Mouse (Mus musculus) left cerebral cortex, postnatal 14 days (tissue): Measurements from ENCODE around the gene Zkscan4. TPM values are rescaled to one million over a fixed set of nuclear protein-coding genes. Genes with fewer than 3 reads are reported as not detected.
"Not testable (repeated sequence)": the region's sequence is repeated elsewhere in the genome, so short reads cannot be mapped to it uniquely, and the experiment has no call there.

Experiments used
- DNase-seq, 2 experiments: peaks; one replicate each; pipeline ENCODE4 v3.0.0; 2021 to 2022; ENCODE audit warnings: low spot score in 2 of 2, mixed read lengths in 1 of 2
- intact Hi-C: fragments of 180-260 bp; cut with DNase I; formaldehyde crosslinking; loops from one replicate; pipeline ENCODE4 v1.15.1; 2025
- microRNA-seq, 2 experiments: library from miRNA; unstranded; fragments of <30 nt; microRNA quantifications; one replicate each; pipeline ENCODE4 v1.2.0; 2022
- total RNA-seq, 2 experiments: library from RNA; stranded (reverse); gene quantifications; 2 replicates each; pipeline ENCODE4 v1.2.3; 2021

Zkscan4 gene
- total RNA-seq, 2 experiments from 2014 or later, result 7.2 to 7.3 TPM

- not testable (repeated sequence) for DNase-seq
Measured at GRCm38 (mm10) chr13:21501182-21501581, 22.5 kb downstream of the Zkscan4 start, which contains the start of gene Gm11273. Gene Gm11273, minus strand, starts transcription at chr13:21501418.

GRCm38 (mm10) chr13:21502296-21502695 lies 23.6 kb downstream of the Zkscan4 start:
- no peak for DNase-seq
- intact Hi-C loops, result no loop called here

More at GRCm38 (mm10) chr13:21501182-21501581, 22.5 kb downstream of the Zkscan4 start, which contains the start of gene Gm11273:
- intact Hi-C loops, result not testable (repeated sequence)

DNA sequence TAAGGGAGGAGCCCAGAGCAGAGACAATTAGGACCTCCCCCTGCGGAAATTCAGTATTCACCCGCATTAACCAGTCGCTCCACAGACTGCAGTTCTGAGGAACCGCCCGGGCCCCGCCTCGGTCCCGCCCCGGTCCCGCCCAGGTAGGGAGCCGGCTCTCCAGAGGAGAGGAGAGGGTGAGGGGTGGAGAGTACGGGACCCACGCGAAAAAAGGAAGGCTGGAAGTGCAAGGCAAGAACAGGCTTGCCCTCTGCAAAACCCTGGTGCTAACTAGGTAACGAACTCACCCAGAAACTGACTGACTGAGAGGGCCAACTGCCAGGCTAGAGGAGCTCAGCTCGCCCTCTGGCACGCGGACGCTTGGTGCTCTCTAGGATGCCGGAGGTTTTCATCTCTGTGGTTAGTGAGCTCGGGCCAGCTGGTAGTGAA lies 27.5 kb downstream of the Zkscan4 start:
- intact Hi-C loops, result no loop called here
- DNase-seq, result peak; percentile 74 to 75

DNA sequence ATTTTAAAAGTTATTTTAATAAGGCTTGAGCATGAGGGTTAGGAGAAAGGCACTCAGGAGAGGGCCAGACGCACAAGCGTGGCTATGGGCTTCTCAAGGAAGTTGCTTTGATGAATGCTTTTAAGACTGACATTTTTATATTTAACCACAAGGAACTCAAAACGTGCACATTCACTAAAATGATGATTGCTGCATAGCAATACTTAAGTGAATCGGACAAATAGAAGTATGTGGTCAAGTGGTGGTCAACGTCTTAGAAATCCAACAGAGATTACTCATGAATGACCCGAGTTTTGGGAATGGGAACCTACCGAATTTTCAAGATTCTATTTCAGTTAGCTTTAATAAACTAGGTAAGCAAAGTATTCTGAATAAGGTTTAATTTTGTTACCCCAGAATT lies 51.4 kb downstream of the Zkscan4 start:
- intact Hi-C loops, result no loop called here
- no peak for DNase-seq

GRCm38 (mm10) chr13:21530781-21531201 lies 52.1 kb downstream of the Zkscan4 start, which contains the start of gene Zkscan8:
Gene Zkscan8, minus strand, starts transcription at chr13:21531120.
- intact Hi-C loops, result no loop called here
- DNase-seq, result peak; percentile 82 to 83

Small RNA genes within 50 kb of the gene (microRNA-seq; reads per million reads assigned to microRNA genes)
- 0 reads per million in 2 experiments for gene Mir1896

Other genes with a start within 250 kb of the Zkscan4 start
- not detected for gene Gpx5, start 186.2 kb upstream of the Zkscan4 start, total RNA-seq
- gene Gpx6, start 166.8 kb upstream of the Zkscan4 start, total RNA-seq, result under 1 TPM in 1 of 2 experiments, not detected in 1; 0.30 TPM
- gene Olfr1367, start 132.0 kb upstream of the Zkscan4 start, total RNA-seq, result not detected
- gene Zscan12, start 116.1 kb upstream of the Zkscan4 start, total RNA-seq, result 1 to 10 TPM; 6.9 to 7.7 TPM
- gene Zkscan3, start 76.2 kb upstream of the Zkscan4 start, total RNA-seq, result 10 to 100 TPM; 38.3 to 40.1 TPM
- gene Pgbd1, start 37.8 kb upstream of the Zkscan4 start, total RNA-seq, result 1 to 10 TPM; 1.3 to 1.8 TPM
- 10 to 100 TPM; 33.9 to 39.7 TPM for gene Zscan26, start 25.2 kb upstream of the Zkscan4 start, total RNA-seq
- gene Nkapl, start 10.4 kb upstream of the Zkscan4 start, total RNA-seq, result 1 to 10 TPM in 1 of 2 experiments, under 1 TPM in 1; 0.76 to 1.3 TPM
- gene Gm10065, start 534 bp downstream of the Zkscan4 start, total RNA-seq, result not detected
- gene AK157302, start 16.3 kb downstream of the Zkscan4 start, total RNA-seq, result 10 to 100 TPM; 18.1 to 19.7 TPM
- 10 to 100 TPM; 59.6 to 63.4 TPM for gene Gm11273, start 22.5 kb downstream of the Zkscan4 start, total RNA-seq
- 10 to 100 TPM; 12.7 to 13.2 TPM for gene Zkscan8, start 52.2 kb downstream of the Zkscan4 start, total RNA-seq
- not detected for gene Olfr1366, start 63.9 kb downstream of the Zkscan4 start, total RNA-seq
- gene Olfr1535, start 81.0 kb downstream of the Zkscan4 start, total RNA-seq, result not detected
- gene Olfr1364, start 102.9 kb downstream of the Zkscan4 start, total RNA-seq, result not detected
- gene Olfr1362, start 135.1 kb downstream of the Zkscan4 start, total RNA-seq, result not detected
- gene Olfr11, start 163.6 kb downstream of the Zkscan4 start, total RNA-seq, result not detected
- gene Olfr1361, start 184.5 kb downstream of the Zkscan4 start, total RNA-seq, result not detected
- gene Olfr1360, start 198.5 kb downstream of the Zkscan4 start, total RNA-seq, result not detected
- not detected for gene Olfr1359, start 219.2 kb downstream of the Zkscan4 start, total RNA-seq
- gene Hist1h2bl, start 237.2 kb downstream of the Zkscan4 start, total RNA-seq, result 10 to 100 TPM; 37.3 to 37.9 TPM
- 10 to 100 TPM; 17.2 to 25.6 TPM for gene Hist1h2ai, start 237.5 kb downstream of the Zkscan4 start, total RNA-seq
- gene Hist1h3h, start 238.8 kb downstream of the Zkscan4 start, total RNA-seq, result 10 to 100 TPM; 46.6 to 56.8 TPM
- 1 to 10 TPM; 4.9 to 7.8 TPM for gene Hist1h2bm, start 243.1 kb downstream of the Zkscan4 start, total RNA-seq